Mouse (Mus musculus) brain, adult 2 months (tissue): Measurements from ENCODE around the gene Sparcl1.

Source experiments
- DNase-seq: peaks from one replicate; pipeline ENCODE4 v3.0.0; 2011; ENCODE audit warnings: low read depth, low spot score

Sparcl1 gene

DNA sequence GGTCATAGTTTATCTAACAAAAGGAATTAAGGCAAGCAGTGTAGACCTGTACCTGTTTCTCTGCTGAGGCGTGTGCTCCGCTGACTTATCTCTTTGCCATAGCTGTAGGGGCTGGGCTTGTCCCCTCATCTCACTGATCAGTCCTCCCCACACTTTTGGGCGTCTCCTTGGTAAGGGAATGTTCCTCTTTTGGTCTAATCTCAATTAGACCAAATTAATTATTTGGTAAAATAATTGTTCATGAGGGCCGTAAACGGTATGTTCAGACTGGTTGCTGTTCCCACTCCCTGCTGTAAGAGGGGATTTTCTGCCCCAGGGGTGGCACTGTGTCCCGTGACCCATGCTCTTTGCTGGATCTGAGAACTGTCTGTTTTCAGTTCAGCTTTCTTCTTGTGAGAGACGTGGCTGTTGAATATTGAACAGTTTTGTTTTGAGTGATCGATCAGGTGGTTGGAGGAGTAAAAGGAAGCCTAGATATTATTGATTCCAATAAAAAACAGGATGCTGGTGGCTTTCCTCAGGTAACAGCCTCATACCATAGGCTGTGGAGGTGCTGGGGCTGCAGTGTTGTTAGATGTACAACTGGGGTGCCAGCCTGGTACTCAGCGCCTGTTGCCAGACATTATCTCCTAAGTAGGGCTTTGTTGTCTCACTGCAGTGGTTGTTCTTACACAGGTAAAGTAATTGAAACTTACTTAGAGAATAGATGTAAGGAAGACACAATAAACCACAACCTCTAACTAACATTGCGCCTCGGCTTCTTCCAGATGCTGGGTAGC, 50.6 kb downstream of the Sparcl1 start:
- no peak for DNase-seq

DNA sequence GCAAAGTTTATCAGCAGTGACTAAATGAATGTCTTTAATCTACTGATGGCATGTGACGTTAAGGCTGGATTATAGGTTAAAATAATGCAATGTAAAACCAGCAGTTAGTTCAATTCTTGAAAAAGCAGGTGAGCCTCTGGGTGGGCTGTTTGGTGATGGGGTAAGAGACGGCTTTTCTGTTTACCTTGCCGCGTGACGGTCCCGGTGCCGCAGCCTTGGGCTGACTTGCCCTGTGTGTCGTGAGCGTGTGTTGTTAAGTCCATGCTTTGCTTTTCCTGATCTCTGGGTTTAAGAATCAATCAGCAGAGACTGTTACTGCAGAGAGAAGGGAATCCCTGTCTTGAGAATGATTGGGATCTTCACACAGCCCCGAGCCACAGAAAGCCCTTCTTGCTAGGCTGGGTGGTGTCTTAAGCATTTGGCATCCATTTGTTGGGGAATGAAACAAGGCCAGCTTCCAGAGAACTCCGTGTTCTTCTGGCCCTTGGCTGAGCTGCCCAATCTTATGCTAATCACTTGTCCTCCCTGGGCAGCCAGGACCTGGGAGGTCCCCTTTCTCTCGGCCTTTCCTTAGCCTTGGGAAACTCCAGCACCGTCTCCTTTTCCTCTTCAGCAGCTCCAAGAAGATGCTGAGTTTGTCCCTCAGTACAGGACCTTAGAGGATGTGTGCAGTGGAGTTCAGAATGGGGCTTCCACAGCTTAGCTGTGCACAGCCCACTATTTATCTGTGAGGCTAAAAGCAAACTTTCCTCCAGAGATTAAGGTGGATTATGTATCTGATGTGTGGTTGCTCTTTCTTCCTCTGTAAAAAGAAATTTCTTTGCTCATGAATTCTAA, 51.4 kb downstream of the Sparcl1 start:
- DNase-seq: peak; percentile 10

DNA sequence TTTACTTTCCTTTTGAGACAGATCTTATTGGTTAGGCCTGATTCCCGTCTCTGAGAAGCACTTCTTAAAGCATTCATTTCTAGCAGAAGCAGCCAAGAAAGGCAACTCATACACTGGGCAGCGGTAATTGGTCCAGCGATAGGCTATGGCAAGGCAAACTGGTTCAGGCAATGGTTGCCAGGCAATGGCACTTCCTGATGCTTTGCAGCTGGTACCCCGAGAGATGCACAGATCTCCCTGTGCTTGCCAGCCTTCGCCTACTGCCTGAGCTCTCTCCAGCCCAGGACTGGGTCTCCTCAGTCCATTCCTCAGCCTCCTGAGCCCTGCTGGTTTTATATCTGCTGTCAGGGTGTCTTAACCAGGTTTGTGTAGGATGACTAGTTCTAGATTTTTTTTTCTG, 53.1 kb downstream of the Sparcl1 start:
- DNase-seq: peak; percentile 61

DNA sequence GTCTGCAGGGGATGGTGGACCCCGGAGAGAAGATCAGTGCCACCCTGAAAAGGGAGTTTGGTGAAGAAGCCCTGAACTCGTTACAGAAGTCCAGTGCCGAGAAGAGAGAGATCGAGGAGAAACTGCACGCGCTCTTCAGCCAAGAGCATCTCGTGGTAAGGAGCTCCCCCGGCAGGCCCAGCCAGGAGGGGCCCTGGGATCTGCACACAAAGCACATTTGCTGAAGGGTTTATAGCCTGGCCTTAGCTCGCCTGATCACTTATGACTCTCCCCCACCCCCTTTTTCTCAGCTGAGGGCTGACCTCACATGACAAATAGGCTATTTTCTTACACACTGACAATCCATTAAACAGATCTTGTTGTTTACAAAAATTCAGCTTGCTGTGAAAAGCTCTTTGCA, 53.9 kb downstream of the Sparcl1 start:
- peak; percentile 7 for DNase-seq

DNA sequence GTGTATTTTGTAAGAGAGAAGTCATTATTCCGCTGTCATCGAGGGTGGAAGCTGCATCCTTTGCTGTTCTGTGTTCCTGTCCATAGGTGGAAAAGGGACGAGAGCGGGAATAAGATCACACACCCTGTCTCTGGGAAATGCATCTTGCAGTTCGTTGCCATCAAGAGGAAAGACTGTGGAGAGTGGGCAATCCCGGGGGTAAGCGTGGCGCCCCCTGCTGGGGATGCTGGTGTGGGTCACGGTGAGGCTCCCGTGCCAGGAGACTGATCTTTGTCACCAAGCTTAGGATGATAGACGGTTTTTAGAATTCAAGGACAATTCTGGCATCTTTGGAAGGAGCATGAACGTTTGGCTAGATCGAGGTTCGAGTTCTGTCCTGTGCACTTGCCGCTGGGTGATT, 55.5 kb downstream of the Sparcl1 start:
- DNase-seq: peak; percentile 27

DNA sequence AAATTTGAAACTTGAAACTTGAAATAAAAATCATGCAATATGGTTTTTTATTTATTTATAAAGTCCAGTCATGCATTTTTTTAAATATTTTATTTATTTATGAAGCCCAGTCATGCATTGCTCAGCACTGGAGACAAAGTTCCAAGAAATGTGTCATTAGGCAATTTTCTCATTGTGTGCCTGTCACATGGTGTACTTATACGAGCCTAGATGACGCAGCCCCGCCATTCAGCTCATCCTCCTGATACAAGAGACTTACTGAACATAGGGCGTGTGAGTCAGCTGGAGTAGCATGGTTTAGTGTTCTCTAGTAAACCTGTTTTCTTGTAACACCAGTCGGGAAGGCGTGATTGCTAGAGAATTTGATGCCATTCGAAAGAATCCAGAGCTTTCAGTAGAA, 57.2 kb downstream of the Sparcl1 start:
- peak; percentile 27 for DNase-seq

DNA sequence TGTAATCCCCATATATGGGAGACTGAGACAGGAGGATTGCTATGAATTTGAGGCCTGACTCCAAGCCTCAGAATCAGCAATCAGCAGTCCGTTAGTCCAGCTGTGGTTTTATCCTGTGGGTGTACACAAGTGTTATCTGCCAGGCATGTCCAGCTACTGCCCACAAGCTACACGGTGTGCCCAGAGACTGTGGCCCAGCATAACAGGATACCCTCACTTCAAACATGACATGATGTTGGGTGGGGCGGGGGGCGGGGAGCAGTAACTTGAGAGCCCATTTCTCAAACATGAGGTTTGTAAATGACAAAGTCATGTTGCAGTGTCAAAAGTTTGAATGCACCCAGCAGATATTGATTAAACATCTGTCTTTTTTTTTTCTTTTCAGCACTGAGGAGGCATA, 57.7 kb downstream of the Sparcl1 start:
- no peak for DNase-seq

DNA sequence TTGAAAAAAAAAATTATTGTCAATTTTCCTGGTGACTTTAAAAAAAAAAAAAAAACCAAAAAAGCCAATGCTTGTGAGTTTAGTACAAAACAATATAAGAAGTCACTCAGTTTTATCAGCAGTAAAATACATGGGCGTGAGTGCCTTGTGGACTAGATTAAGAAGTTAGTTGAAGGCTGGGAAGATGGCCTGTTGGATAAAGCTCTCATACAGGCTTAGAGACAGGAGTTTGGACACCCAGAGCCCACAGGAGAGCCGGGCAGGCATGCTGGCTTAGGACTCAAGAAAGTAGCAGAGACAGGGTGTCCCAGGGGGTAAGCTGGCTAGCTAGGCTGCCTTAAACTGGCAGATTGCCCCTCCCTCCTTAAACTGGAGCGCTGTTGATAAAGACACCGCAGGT, 58.6 kb downstream of the Sparcl1 start:
- no peak for DNase-seq

DNA sequence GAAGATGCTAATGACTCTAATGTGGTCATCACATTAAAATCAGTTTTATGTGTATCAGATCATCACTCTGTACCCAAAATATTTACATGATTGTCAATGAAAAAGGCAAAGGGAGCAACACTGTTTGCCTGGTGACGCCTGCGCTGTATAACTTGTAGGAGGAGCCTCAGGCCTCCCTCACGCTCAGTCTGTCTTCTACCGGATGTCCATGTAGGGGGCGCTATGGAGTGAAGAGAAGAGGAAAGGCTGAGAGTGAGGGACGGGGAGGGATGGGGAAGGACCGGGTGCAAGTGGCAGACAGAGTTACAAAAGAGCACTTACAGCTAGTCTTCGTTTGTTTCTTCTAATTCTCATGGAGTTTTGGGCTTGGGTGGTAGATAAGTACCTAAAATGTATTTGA, 60.6 kb downstream of the Sparcl1 start:
- peak; percentile 27 for DNase-seq

DNA sequence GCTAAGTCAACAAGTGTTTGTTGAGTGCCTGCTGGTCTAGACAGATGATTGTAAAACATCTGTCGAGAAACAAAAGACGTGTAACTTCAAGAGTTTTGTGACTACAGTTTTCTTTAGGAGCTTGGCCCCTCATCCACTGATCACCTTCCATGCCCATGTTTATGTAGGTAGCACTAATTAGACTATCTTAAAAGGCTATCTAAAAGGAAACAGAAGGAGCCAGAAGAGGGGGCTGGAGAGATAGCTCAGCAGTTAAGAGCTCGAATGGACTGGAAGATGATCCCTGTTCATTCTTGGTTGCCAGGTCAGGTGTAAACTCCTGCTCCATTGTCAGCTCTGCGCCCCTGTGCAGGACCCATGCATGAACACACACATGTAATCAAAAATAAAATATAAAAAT, 65.4 kb downstream of the Sparcl1 start:
- DNase-seq: peak; percentile 12

DNA sequence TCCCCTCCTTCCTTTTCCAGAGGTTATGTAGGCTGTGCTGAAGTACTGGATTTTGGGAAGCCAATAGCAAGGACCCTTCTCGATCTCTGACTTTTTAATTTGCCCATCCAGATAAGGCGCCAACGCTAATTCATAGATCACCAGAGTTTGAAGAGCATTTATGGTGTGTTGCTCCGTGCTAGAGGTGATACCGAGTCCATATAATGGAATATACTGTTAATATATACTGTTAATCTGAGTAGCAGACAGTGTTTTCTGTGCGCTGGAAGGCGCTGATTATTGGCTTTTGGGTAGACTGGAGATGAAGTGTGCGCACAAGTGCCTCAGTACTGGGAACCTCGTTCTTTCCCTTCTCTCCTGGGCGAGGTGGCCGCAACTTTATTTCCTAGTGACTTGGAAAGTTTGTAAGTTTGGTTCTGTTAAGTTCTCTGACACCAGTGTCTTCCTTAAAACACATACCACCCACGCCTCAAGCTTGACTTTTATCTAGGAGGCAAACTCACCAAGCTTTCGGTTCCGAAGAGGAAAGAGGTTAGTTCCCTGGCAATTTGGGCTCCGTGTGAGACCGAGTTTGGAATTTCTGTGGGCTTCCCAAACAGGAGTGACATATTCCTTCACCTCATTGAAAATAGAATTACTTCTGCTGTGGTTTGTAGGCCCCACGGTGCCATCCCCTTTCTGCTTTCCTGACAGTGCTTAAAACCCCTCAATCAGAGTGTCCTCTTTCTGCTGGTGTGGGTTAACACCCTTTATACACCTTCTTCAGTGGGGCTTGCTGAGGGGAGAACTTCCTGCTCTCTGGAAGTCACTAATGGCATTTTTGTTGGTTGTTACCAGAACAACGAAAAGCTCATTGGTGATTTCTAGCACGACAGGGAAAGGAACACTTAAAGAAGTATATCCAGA, 66.1 kb downstream of the Sparcl1 start:
- peak; percentile 19 for DNase-seq

DNA sequence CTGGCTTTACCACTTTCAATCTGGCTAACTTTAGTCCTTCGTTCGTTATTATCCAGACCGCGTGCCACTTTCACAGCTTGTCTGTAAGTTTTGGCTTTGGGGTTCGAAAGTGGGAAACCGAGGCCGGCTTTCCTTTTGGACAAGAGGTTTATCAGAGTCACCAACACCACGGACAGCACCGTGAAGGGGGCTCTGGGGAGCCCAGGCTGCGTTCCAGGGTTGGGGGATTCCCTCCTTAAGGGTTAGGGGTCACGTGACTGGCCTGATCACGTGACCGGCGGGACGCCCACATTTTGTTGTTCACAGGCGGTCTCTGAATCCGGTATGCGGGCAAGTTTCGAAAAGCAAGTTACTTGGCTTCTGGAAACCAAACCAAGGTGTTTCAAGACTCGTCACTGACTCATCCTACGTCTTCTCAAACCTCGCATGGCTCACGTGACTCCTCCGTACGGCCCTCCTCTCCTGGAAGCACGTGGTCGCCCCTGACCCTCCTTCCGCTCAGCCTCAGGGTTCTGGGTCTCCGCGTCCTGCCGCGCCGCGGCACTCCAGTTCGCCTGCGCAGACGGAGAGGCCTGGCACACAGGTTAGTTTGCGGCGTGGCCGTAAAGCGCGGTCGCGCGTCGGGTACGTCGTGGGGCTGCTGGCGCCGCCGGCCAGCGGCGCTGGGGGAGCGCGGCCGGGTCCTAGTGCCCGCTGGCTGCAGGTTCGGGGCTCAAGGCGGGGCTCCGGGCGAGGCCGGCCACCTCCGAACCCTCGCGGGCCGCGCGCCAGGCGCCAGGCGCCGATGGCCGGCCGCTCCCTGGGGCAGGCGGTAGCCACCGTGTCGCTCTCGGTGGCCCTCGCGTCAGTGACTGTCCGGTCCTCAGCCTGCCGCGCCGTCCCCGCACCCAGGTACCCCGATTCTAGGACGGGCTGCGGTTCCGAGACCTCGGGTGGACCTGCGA, 67.0 kb downstream of the Sparcl1 start, which contains the start of gene Nudt9:
Nudt9 (plus strand) TSS at position 51 of the 944 bp plus-strand sequence.
- DNase-seq: peak; percentile 100

DNA sequence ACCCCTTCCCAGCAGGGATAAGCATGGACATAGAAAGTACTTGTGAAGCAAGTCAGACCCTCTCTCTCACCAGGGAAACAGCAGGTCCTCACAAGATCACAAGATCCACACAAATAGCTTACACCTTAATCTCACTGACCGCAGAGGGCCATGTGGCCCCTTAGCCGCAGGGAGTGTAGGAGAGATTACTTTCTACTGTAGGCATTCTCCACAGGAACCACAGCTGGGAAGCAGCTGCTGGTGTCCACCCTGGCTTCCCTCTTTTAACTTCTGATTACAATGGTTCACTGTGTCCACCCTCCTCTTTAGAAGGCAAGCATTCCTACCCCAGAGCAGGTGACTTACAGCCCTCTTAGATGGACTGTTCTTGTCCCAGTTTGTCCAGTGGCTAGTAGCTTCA, 69.8 kb downstream of the Sparcl1 start:
- DNase-seq: no peak

DNA sequence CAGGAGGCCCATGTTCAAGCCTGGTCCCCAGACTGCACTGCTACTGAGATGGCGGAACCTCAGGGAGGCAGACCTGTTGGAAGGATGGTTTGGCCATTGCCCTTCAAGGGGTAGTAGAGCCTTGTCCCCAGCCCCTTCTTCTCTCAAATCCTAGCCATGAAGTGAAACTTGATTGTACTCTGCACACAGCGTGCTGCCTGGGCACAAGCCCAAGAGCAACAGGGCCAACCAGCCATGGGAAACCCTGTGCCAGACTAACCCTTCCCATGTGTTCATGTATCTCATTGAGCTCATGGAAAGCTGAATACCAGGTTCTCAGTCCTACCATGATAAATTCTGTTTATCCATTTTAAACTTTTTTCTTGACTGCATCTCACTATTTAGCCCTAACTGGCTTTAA, 70.6 kb downstream of the Sparcl1 start:
- DNase-seq: no peak

DNA sequence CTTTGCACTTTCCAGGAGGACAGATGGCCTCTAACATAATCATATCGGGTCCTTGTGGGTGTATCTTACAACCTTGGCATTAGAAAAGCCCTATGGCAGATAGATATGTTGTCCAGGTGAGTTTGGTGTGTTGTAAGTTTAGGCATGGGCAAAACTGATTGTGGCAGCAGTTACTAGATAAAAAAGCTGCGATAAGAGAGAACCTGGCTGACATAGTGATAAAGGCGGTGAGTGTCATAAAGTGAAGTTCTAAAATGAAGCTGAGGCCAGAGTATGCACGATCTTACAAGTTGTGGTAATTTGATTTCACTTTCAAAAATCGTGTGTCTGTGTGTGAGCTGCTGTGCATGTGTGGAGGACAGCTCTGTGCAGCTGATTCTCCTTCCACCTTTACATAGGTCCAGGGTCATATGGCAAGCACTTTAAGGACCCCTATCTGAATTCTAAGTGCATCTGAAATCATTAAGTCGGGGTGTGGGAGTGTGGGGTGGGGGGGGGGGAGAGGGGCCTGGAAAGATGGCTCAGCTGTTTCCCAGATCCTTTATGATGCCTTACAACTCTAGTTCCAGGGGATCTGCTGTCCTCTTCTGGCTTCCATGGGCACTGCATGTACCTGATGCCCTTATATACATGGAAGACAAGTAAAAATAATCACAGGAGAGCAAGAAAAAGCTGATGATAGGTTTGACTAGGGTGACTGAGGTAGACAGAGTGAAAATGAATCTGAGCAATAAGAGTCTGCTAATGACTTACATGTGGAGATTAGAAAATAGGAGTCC, 74.2 kb downstream of the Sparcl1 start:
- DNase-seq: peak; percentile 77

DNA sequence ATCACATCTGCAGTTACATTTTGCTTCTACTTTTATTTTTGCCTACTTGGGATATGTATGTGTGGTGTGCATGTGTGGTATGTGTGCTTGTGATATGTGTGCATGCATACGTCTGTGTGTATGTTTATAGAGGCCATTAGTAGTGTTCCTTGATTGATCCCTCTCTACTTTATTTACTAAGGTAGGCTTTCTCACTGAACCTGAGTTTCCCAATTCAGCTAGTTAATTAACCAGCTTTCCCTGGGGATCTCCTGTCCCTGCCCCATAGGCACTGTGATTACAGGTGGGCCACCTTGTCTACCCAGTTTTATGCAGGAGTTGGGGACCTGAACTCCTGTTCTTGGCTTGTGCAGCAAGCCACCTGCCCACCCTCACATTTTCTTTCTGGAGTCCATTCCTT, 76.8 kb downstream of the Sparcl1 start:
- DNase-seq: no peak

DNA sequence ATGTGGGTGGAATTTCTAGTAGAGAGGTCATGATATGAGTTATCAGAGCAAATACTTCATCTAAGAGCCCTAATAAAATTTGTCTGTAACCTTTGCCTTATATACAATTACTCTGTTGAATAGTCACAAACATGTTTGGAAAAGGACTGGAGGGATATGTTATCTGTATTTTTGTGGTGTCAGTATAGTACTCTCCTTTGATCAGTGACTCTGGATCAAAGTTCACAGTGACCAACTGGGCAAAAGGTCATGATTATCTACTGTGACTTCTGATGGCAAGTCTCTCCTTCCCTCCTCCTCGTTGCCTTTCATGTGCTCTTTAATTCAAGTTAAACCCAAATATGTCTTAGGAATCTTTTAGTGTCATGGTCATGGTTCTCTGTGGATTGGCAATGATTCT, 77.7 kb downstream of the Sparcl1 start:
- DNase-seq: no peak

DNA sequence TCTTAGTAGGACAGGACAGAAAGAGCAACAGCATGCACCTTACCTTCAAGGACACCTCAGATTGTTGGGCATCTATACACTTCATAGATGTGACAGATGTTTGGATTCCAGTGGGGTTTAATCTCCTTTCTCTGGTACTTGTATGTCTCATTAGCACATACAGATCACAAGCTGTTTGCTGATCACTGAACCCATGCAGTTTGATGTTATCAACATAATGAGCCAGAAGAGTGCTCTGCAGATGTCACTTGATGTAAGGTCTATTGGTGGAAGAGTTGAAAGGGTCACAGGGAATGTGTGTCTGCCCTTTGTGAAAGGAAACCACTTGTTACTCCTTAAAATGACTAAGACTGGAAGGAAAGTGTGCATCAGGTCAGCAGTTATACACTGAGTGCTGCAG, 78.5 kb downstream of the Sparcl1 start:
- no peak for DNase-seq

DNA sequence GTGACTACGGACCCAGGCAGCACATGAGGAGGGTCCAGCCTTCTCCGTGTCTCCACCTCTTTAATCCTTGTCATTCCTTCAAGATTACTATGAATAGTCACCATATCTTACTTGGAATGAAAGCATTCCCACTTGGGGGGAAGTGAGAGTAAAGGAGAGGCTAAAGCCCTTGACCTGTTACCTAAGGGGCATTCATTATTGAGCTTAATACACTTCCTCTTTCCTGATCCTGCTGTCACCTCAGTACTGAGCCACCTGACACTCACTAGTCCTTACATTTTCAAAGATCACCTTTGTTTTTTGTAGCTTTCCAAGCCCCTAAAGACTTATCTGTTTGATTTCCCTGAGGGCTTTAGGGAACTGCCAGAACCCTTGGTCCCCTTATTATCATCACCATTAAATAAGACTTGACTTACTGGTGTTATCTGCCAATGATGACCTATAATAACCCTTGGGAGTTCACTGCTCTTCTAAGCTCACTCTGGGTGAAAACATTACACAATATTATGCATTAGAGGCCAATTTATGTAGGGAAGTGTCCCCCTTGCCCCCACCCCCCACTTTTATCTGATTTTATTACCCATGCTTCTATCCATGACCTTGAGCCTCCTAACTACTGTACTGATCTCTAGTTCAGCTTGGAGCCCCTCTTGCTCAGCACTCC, 81.0 kb downstream of the Sparcl1 start:
- DNase-seq: no peak
